Mouse (Mus musculus) olfactory bulb, adult 2 months (tissue): ENCODE data around the gene Foxb2. TPM values are rescaled to one million over a fixed set of nuclear protein-coding genes. Genes with fewer than 3 reads are reported as not detected.

Experiments
- H3K27ac ChIP-seq: fragments of 200-500 bp; 2 replicates; pipeline ENCODE4 v1.5.1; 2012; ENCODE audit warnings: low read depth, low read length; ENCODE audit not compliant: insufficient read depth
- H3K4me1 ChIP-seq: fragments of 200-500 bp; 2 replicates; pipeline ENCODE4 v1.6.1; 2012; ENCODE audit warnings: low read length; ENCODE audit not compliant: control insufficient read depth, insufficient read depth
- H3K4me3 ChIP-seq: fragments of 200-500 bp; 2 replicates; pipeline ENCODE4 v1.5.1; 2012; ENCODE audit warnings: mild to moderate bottlenecking, low read depth, low read length, moderate library complexity; ENCODE audit not compliant: insufficient read depth
- CTCF ChIP-seq: fragments of 200-500 bp; IDR thresholded peaks from 2 replicates; pipeline ENCODE4 v1.5.1; 2012; ENCODE audit warnings: low read depth, mild to moderate bottlenecking, low read length, moderate library complexity; ENCODE audit not compliant: insufficient read depth
- POLR2A ChIP-seq: fragments of 200-500 bp; IDR thresholded peaks from 2 replicates; pipeline ENCODE4 v1.6.1; 2012; ENCODE audit warnings: mild to moderate bottlenecking, low read depth, low read length, moderate library complexity; ENCODE audit not compliant: insufficient read depth
- WGBS: fragments of 180-500 bp; shearing (Covaris S2); methylation state at CpG from one replicate; pipeline ENCODE4 v1.1.7; 2018; 5-methylcytosine and 5-hydroxymethylcytosine counted together
- polyA plus RNA-seq: library from polyadenylated mRNA; stranded (reverse); fragments of >200 nt; gene quantifications from 2 replicates; pipeline ENCODE4 v1.2.4, GENCODE M21; 2012; ENCODE audit warnings: low replicate concordance; ENCODE audit not compliant: missing spikeins, insufficient read depth, insufficient read length

Gene Foxb2
- polyA plus RNA-seq, 1 experiment, result not detected

DNA sequence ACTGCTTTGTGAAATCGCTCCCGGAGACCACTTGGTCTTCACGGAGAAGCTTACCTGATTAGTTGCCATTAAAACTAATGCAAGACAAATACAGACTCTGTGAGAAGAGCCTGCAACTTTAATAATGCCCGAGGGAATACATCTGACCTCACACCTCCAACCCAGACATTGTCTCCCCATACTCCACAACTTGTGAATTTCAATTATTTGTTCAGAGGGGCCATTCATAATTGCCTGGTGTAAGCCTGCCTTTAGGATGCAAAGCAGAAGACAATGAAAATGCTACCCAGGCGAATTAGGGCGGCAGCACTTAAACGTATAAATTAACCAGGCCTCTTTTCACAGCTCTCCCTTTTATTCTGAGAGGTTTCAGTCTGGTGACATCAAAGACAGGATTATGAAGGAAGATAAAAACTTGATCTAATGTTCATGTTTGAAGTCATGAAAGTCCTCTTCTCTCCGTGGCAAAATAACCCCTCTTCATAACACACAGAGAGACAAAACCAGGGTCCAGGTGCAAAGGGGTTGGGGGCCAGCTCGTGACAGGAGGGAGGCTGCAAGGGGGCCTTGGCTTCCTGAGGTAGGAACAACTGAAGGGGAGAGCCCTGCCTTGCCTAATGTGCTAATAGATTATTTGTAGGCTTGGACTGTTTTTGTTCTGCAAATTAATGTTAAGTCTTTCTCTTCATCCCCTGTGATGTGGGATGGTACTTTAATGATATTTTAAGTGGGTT lies 31.9 kb downstream of the Foxb2 start:
- no peak overlapping the region for H3K4me3 ChIP-seq
- no peak overlapping the region for H3K27ac ChIP-seq
- 33% methylated on average over 9 of the region's 9 CpGs for WGBS
- no peak for TF ChIP-seq CTCF
- no peak for TF ChIP-seq POLR2A
- H3K4me1 ChIP-seq, result no peaks in the 10 kb centered on the region

DNA sequence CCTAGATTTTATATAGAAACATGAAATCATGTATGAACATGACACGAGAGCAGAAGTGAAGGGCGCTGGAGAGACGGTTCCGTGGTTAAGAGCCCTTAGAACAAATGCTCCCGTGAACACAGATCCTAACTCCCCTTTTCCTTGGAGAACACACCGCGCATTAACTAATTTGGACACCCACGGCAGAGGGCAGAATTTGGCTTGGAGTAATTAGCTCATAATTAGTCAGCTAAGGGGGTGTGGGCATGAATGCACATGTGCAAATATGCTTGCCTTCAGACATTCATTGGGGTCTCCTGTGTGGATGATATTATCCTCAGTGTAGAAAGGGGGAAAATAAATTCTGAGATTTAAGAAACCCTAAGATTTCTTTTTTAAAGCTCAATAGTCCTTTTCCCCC lies 32.6 kb downstream of the Foxb2 start:
- no peak overlapping the region for H3K27ac ChIP-seq
- TF ChIP-seq CTCF (no peak), POLR2A (no peak)
- no peak overlapping the region for H3K4me3 ChIP-seq
- no peaks in the 10 kb centered on the region for H3K4me1 ChIP-seq
- 36% methylated on average over 8 of the region's 8 CpGs for WGBS

DNA sequence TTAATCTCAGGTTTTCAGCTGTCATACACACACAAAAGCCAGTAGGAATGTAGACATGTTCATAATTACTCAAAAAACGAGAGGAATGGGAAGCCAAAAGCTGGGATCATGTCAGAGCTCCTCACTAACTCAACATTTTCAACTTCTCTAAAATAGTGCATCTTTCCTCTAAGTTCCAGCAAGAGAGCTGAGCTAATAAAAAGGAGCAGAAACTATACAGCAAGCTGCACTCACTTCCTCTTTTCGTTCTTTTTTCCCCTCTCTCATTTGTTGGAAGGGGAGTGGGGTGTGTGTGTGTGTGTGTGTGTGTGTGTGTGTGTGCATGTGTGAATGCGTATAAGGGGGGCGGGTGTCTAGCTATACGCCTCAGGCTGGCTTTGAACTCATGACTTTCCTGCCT lies 45.9 kb downstream of the Foxb2 start:
- Histone ChIP-seq H3K4me1 (no peaks in the 10 kb centered on the region), H3K4me3 (no peak overlapping the region), H3K27ac (no peak overlapping the region)
- WGBS, result 79% methylated on average over 5 of the region's 5 CpGs
- no peak for TF ChIP-seq POLR2A
- no peak for TF ChIP-seq CTCF

DNA sequence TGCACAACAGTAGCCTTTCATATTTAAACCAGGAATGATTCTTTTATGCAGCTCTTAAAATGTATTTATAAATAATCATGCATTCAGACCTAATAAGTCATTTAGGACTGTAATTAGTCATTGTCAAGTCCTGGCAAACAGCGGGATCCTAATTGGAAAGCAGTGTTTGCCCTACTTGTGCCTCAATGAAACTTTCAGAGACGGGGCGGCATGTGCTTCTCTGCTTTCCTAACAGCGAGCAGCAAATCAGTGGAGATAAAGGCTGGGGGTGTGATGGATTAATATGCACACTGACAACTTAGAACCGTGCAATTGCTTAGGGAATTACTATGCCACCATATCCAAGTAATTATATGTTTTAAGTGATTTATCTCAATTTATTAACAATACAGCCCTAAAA lies 48.4 kb downstream of the Foxb2 start:
- Histone ChIP-seq H3K4me1 (no peaks in the 10 kb centered on the region), H3K4me3 (no peak overlapping the region), H3K27ac (no peak overlapping the region)
- WGBS, result 16% methylated on average over 5 of the region's 5 CpGs
- TF ChIP-seq POLR2A, result no peak
- TF ChIP-seq CTCF, result no peak

Other genes starting within 250 kb of the Foxb2 start
- gene Vps13a, start 92.9 kb downstream of the Foxb2 start, polyA plus RNA-seq, result not detected in 2 replicates
- gene Prune2, start 82.3 kb upstream of the Foxb2 start, polyA plus RNA-seq, result 194 and 202 TPM in 2 replicates